Mouse (Mus musculus): ENCODE results near the gene Tbc1d2b. TPM values are rescaled to one million over a fixed set of nuclear protein-coding genes. Genes with fewer than 3 reads are reported as not detected.

The Tbc1d2b gene
- polyA plus RNA-seq, 2 experiments: 20.0 to 25.5 TPM

DNA sequence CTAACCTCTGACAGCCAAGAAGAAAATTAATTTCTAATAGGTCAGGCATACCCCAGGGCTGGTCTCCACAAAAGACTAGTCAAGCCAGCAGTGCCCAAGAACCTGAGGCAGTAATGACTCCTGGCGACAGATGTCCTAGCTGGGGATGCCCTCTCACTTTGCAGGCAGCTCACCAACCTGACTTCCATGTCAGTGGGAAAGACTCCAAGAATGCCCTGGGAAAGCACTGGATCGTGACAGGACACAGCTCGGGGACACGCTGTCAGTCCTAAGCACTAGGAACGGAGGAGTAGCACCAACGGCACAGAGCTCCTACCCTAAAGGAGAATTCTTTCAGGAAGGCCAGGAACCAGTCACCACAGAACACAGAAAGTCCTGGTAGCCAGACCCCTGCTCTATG is 28.3 kb downstream of the Tbc1d2b start:
- whole genome bisulfite sequencing: 86% methylated on average over 6 of the region's 6 CpGs
- Histone ChIP-seq H3K9ac (ENCODE audit: low read depth, low read length, severe bottlenecking) (no peak overlapping the region), H3K4me2 (replicated peaks; ENCODE audit: low read depth, low read length, severe bottlenecking) (no peak overlapping the region), H3K36me3 (ENCODE audit: control insufficient read depth, insufficient read depth, low read length) (peaks cover 14% of the 10 kb centered on the region), H3K27ac (replicated peaks; ENCODE audit: low read depth, low read length) (no peak overlapping the region), H3K4me1 (ENCODE audit: control insufficient read depth, insufficient read depth, low read length) (no peaks in the 10 kb centered on the region), H3K9me3 (ENCODE audit: control insufficient read depth, low read length) (no peaks in the 10 kb centered on the region), H3K4me3 (replicated peaks; ENCODE audit: low read length) (no peak overlapping the region), H3K27me3 (ENCODE audit: control insufficient read depth, insufficient read depth, low read length) (no peaks in the 10 kb centered on the region)
- TF ChIP-seq POLR2A (IDR thresholded peaks at IDR 0.05; ENCODE audit: borderline replicate concordance, extremely low read depth, insufficient read depth, insufficient read length): no peak
- ATAC-seq (ENCODE audit: low FRiP score, low read depth) (no peak), DNase-seq (ENCODE audit: low spot score) (no peak)

DNA sequence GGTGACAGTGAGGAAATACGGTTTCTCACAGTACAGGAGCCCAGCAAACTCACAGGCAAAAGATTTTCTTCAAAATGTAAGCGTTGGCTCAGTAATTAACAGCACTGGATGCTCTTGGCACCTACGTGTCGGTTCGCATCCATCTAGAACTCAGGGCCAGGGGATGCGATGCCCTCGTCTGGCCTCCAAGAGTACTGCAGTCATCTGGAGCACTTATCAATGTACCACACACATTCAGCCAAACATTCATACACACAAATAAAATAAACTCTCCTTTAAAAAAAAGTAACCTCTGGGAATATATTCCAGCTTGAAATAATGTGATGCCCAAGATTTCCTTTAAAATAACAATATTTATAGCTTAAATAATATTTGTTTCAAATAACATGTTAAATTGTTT is 29.0 kb downstream of the Tbc1d2b start:
- 64% methylated on average over 7 of the region's 7 CpGs for WGBS
- Histone ChIP-seq H3K27ac (replicated peaks; ENCODE audit: low read depth, low read length) (no peak overlapping the region), H3K4me2 (replicated peaks; ENCODE audit: low read depth, low read length, severe bottlenecking) (no peak overlapping the region), H3K9ac (ENCODE audit: low read depth, low read length, severe bottlenecking) (no peak overlapping the region), H3K27me3 (ENCODE audit: control insufficient read depth, insufficient read depth, low read length) (no peaks in the 10 kb centered on the region), H3K9me3 (ENCODE audit: control insufficient read depth, low read length) (no peaks in the 10 kb centered on the region), H3K36me3 (ENCODE audit: control insufficient read depth, insufficient read depth, low read length) (peaks cover 14% of the 10 kb centered on the region), H3K4me3 (replicated peaks; ENCODE audit: low read length) (no peak overlapping the region), H3K4me1 (ENCODE audit: control insufficient read depth, insufficient read depth, low read length) (no peaks in the 10 kb centered on the region)
- no peak for TF ChIP-seq POLR2A (IDR thresholded peaks at IDR 0.05; ENCODE audit: borderline replicate concordance, extremely low read depth, insufficient read depth, insufficient read length)
- DNase-seq (ENCODE audit: low spot score): no peak
- ATAC-seq (ENCODE audit: low FRiP score, low read depth): no peak

DNA sequence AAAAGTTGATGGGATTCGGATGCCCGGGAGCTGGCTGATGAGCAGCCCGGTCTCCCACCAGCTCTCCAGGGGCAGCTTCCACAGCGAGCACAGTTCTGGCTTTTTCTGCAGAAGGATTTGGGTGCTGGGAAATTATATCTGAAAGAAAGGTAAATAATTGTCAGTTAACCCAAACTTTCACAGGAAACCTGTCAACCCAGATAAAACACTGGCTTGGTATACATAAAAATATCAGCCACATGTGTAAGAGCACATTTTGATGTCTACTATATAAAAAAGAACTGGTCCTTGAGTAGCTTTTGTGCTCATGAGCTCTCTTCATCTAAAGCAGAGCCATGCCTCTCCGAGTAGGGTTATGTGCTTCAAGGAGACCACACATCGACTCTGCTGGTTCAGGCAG is 29.6 kb downstream of the Tbc1d2b start:
- Histone ChIP-seq H3K4me2 (replicated peaks; ENCODE audit: low read depth, low read length, severe bottlenecking) (no peak overlapping the region), H3K4me3 (replicated peaks; ENCODE audit: low read length) (no peak overlapping the region), H3K27ac (replicated peaks; ENCODE audit: low read depth, low read length) (no peak overlapping the region), H3K27me3 (ENCODE audit: control insufficient read depth, insufficient read depth, low read length) (no peaks in the 10 kb centered on the region), H3K9me3 (ENCODE audit: control insufficient read depth, low read length) (no peaks in the 10 kb centered on the region), H3K4me1 (ENCODE audit: control insufficient read depth, insufficient read depth, low read length) (no peaks in the 10 kb centered on the region), H3K36me3 (ENCODE audit: control insufficient read depth, insufficient read depth, low read length) (peaks cover 14% of the 10 kb centered on the region), H3K9ac (ENCODE audit: low read depth, low read length, severe bottlenecking) (no peak overlapping the region)
- TF ChIP-seq POLR2A (IDR thresholded peaks at IDR 0.05; ENCODE audit: borderline replicate concordance, extremely low read depth, insufficient read depth, insufficient read length): no peak
- WGBS: 89% methylated on average over 6 of the region's 6 CpGs
- ATAC-seq (ENCODE audit: low FRiP score, low read depth) (no peak), DNase-seq (ENCODE audit: low spot score) (no peak)

DNA sequence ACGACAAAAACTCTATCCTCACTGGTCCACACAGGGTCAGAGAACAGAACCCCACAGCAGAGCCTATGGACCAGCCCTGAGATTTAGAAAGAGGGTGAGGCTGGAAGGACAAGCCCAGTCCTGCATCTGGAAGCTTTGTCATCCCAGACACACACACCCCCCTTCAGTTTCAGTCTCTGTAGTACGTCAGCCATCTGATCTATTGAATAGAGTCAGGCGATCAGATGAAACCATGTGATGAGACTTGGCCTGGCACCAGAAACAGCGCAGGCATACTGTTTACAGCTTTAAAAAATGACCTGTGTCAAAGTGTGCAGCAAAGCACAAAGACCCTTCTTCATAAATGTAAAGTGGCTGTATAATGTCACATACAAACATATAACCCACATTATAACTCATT is 30.0 kb downstream of the Tbc1d2b start:
- H3K27me3 ChIP-seq (ENCODE audit: control insufficient read depth, insufficient read depth, low read length): no peaks in the 10 kb centered on the region
- H3K4me1 ChIP-seq (ENCODE audit: control insufficient read depth, insufficient read depth, low read length): no peaks in the 10 kb centered on the region
- H3K4me2 ChIP-seq (replicated peaks; ENCODE audit: low read depth, low read length, severe bottlenecking): no peak overlapping the region
- ATAC-seq (ENCODE audit: low FRiP score, low read depth) (no peak), DNase-seq (ENCODE audit: low spot score) (no peak)
- no peak for TF ChIP-seq POLR2A (IDR thresholded peaks at IDR 0.05; ENCODE audit: borderline replicate concordance, extremely low read depth, insufficient read depth, insufficient read length)
- WGBS: 81% methylated on average over 4 of the region's 4 CpGs
- peaks cover 14% of the 10 kb centered on the region for H3K36me3 ChIP-seq (ENCODE audit: control insufficient read depth, insufficient read depth, low read length)
- H3K4me3 ChIP-seq (replicated peaks; ENCODE audit: low read length): no peak overlapping the region
- H3K9ac ChIP-seq (ENCODE audit: low read depth, low read length, severe bottlenecking): no peak overlapping the region
- no peak overlapping the region for H3K27ac ChIP-seq (replicated peaks; ENCODE audit: low read depth, low read length)
- no peaks in the 10 kb centered on the region for H3K9me3 ChIP-seq (ENCODE audit: control insufficient read depth, low read length)

DNA sequence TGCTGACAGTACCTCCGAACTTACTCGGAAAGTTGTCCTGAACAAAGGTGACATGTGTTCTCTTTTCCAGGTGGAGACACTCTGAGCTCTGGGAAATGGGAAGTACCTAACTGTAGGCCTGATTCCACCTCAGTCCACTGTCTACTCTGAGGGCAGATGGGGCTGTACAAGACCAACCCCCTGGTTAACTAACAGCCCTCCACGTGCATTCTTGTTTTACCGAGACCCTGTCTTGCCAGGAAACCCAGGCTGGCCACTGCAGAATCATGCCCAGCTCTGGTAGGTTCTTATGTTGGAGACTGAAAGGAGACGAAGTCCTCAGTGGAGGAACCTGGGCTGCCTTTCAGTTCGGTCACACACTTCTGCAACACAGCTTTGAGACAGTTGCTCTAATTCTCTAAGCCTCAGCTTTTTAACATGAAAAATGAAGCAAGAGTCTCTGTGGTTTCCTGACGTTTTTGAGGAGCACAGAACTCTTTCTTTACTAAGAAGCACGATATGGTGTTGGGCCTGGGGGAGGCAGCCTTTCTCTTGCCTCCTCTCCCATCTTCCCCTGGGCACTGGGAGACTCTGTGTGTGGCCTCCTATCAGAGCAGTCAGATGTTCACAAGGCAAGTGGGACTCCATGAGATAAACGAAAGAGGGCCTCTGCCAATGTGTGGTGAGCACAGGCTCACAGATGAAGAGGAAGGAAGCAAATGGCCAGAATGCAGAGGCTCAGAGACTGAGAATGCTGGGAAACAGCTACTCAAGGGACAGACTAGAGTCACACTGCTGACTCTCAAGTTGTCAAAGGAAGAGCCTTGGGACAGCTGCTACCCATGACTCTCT is 33.2 kb downstream of the Tbc1d2b start:
- H3K27ac ChIP-seq (replicated peaks; ENCODE audit: low read depth, low read length): no peak overlapping the region
- no peaks in the 10 kb centered on the region for H3K9me3 ChIP-seq (ENCODE audit: control insufficient read depth, low read length)
- DNase-seq (ENCODE audit: low spot score) (no peak), ATAC-seq (ENCODE audit: low FRiP score, low read depth) (no peak)
- H3K9ac ChIP-seq (ENCODE audit: low read depth, low read length, severe bottlenecking): no peak overlapping the region
- 72% methylated on average over 9 of the region's 9 CpGs for WGBS
- TF ChIP-seq POLR2A (IDR thresholded peaks at IDR 0.05; ENCODE audit: borderline replicate concordance, extremely low read depth, insufficient read depth, insufficient read length): no peak
- peaks cover 14% of the 10 kb centered on the region for H3K36me3 ChIP-seq (ENCODE audit: control insufficient read depth, insufficient read depth, low read length)
- H3K4me3 ChIP-seq (replicated peaks; ENCODE audit: low read length): no peak overlapping the region
- no peaks in the 10 kb centered on the region for H3K4me1 ChIP-seq (ENCODE audit: control insufficient read depth, insufficient read depth, low read length)
- no peaks in the 10 kb centered on the region for H3K27me3 ChIP-seq (ENCODE audit: control insufficient read depth, insufficient read depth, low read length)
- no peak overlapping the region for H3K4me2 ChIP-seq (replicated peaks; ENCODE audit: low read depth, low read length, severe bottlenecking)

All from limb, embryonic 14.5 days (tissue).